Mouse (Mus musculus): Measurements from ENCODE around the gene Mettl17.

Mettl17 gene

DNA sequence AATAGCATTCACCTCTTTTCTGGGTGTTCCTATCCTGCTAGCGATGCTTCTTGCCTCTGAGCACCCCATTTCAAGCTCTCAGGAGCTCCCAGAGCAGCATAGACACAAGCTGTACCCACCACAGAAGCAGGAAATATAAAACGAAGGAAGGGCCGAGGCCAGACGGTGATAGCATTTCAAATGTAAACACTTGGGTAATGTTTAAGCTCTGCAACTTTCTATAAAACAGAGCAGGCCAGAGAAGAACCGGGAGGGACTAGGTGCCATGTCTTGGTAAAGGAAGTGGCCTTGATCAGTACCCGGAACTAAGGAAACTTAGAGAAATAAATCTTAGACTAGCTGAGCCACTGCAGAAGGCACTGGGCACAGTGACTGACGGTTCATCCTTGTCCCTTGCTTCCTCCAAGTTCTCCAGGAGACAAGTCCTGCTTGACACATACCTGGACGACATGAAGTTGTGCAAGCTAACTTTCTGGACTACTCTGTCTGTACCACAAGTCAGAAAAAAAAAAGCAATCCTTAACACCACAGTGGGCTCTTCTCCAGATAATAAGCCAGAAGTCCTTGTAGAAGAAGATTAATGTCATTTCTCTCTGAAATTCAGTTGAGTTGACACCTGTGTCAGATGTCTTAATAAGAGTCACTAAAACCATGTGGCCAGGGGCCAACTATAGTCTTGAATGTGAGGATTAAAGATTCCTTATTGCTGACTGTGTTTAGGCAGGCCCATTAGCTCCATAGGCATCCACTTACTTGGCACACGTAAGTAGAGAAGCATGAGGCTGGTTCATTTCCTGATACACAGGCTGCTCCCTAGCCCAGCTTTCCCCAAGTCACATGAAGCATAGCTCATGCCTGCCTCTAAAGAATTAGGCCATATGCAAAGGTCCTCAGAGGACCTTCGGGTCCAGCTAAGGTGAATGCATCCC, 47.7 kb downstream of the Mettl17 start:
- no peak for DNase-seq

DNA sequence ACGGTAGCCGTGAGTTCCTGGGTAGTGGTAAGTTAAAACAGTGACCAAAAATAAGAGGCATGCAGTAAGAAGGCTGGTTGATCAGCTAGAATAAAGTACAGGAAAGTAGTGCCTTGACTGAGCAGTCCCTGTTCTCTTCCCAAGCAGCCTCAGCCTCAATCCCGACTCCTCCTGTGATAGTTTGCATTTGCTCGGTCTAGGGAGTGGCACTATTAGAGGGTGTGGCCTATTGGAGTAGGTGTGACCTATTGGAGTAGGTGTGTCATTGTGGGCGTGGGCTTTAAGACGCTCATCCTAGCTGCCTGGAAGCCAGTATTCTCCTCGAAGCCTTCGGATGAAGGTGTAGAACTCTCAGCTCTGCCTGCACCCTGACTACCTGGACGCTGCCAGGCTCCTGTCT, 54.4 kb downstream of the Mettl17 start:
- DNase-seq = no peak

DNA sequence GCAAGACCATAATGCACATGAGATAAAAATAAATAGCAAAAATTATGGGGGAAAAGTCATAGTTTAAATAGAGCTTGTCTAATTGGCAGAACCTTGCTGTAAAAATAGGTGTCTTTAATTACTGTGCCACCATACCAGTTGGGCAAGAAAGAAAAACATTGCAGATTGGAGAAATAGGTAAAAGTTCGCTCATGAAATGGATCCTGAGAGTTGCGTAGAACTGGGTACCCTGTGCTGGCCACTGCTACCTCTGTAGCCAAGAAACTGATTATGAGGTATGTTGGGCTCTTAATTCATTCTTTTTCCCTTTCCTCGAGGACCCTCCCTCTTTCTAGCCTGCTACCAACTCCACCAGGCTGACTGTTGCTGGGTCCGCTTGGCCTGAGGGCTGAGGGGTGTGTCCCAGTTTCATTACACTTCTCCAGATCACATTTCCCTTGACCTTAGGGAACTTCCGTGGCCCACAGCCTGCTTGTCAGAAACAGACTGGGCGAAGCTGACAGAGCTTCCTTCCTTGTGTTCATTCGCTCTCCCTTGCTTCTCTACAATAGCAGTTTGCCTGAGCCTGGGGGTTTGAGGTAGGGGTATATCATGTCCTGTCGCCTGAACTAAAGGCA, 56.4 kb downstream of the Mettl17 start:
- DNase-seq = no peak

DNA sequence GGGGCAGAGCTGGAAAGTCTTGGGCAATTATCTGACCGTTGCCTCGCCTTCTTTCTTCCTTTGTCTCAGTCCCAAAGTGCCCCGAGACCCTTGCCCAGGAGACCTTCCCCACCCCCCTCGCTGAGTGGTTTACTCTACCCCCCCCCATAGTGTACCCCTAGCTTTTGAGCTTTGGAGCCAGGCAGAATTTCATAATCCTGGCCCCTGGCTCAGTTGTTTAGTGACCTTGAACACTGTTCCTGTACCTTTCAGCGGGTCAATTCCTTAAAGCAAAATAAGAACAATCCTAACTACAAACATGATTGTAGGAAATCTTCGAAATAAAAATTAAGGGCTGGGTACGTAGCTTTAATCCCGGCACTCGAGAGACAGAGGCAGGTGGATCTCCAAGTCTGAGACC, 56.9 kb downstream of the Mettl17 start:
- DNase-seq = no peak

DNA sequence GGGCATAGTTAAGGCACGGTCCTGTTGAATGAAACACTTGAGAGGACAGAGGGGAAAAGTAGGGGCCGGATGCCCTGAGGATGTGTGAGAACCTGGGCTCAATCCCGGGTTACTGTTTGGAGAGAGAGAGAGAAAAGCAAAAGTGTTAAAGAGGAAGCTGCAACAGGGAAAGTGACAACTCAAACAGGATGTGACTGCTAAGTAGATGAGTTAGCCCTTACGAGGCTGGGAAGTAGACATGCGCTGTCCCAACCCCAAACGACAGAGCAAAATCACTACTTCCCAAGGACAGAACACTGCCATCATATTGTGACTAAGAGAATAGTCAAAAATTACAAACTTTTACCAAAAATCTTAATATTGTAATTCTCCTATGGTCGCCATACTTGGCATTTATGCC, 57.6 kb downstream of the Mettl17 start:
- no peak for DNase-seq
